Mouse (Mus musculus) ES-Bruce4 (cell line): ENCODE results near the gene Sfxn4.

ENCODE experiments used
- EP300 ChIP-seq: IDR thresholded peaks from 2 replicates; pipeline ENCODE4 v1.6.1; 2011; ENCODE audit warnings: low read depth, low read length; ENCODE audit not compliant: insufficient read depth
- POLR2A ChIP-seq: IDR thresholded peaks from one replicate; pipeline ENCODE4 v1.8.1; 2011; ENCODE audit warnings: low read length; ENCODE audit not compliant: insufficient read depth

DNA sequence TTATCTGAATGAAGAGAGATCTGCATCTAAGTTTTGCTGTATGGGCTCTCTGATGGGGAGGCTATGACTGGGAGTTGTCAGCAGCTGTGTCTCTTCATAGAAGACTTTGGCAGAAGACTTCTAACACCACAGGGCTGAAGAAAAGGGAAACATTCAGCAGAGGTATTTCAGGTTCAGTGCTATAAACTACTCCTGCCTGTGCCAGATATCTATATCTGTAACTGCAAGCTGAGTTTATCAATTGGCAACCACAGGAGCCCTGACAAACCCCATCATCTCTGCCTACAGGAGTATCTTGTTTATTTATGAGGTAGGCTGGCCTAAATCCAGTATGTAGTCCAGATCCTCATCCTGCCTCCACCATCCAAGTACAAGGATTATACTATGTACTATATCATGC is 18.0 kb downstream of the Sfxn4 start:
- TF ChIP-seq EP300 (no peak), POLR2A (no peak)
